Mouse (Mus musculus): ENCODE measurements around the gene Tcl1b1. TPM values are rescaled to one million over a fixed set of nuclear protein-coding genes. Genes with fewer than 3 reads are reported as not detected.
"Not testable (repeated sequence)": the region's sequence is repeated elsewhere in the genome, so short reads cannot be mapped to it uniquely, and the experiment has no call there.

Gene Tcl1b1
- polyA plus RNA-seq, 1 experiment from 2014 or later = not detected

DNA sequence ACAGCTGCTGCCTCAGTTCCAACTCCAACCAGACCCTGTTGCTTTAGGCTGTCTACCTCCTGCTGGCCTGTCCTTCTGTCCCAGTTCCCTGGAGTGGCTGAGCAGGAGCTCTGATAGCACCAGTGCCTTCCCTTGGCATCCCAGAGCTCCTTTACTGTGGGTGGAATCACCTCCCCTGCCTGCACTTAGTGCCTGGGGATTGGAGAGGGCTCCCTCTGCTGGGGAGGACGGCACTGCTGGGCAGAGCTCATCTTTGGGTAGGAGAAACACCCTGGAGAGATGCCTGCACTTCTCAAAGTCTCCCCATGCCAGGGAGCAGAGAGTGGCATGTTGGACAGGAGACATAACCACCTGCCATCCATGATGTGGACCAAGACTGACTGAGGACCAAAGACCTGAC, 14.6 kb upstream of the Tcl1b1 start:
- not testable (repeated sequence) for H3K9me3 ChIP-seq; H3K27ac ChIP-seq; ATAC-seq; H3K36me3 ChIP-seq; H3K4me1 ChIP-seq (replicated peaks); H3K9ac ChIP-seq (replicated peaks); H3K27me3 ChIP-seq; H3K4me2 ChIP-seq (replicated peaks); H3K4me3 ChIP-seq (replicated peaks)
- 47% methylated on average over 1 of the region's 1 CpGs for WGBS

DNA sequence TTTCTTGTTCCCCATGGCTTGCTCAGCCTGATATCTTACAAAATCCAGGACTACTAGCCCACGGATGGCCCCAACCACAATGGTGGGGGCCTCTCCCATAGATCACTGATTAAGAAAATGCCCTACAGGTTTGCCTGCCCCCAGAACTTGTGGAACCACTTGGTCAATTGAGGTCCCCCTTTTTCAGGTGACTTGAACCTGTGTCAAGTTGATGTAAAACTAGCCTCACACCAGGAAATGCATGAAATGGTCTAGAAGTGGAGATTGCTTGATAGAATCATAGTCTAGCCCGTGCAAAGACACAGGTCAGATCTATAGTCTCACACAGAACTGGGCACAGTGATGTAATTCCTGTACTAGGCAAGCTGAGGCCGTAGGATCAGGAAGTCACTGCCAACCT, 13.8 kb upstream of the Tcl1b1 start, which contains the start of gene Tcl1b2:
Tcl1b2 (plus strand) TSS at position 301 of the 400 bp plus-strand sequence.
- WGBS = 80% methylated on average over 3 of the region's 3 CpGs
- Histone ChIP-seq H3K4me1 (replicated peaks) (no peaks in the 10 kb centered on the region), H3K9ac (replicated peaks) (no peak within 1 kb of the TSS), H3K36me3 (no peaks in the 10 kb centered on the region), H3K9me3 (peaks cover under 1% of the 10 kb centered on the region; the same call in 1 of the 2 replicates), H3K27me3 (no peaks in the 10 kb centered on the region), H3K4me3 (replicated peaks) (no peak within 1 kb of the TSS), H3K4me2 (replicated peaks) (no peak within 1 kb of the TSS), H3K27ac (no peak within 1 kb of the TSS)
- no peak for ATAC-seq

GRCm38 (mm10) chr12:105155286-105155685, 4.2 kb upstream of the Tcl1b1 start:
- not testable (repeated sequence) for ATAC-seq; H3K27ac ChIP-seq; H3K4me2 ChIP-seq (replicated peaks); H3K4me3 ChIP-seq (replicated peaks); H3K27me3 ChIP-seq; H3K9me3 ChIP-seq; H3K36me3 ChIP-seq; H3K9ac ChIP-seq (replicated peaks); H3K4me1 ChIP-seq (replicated peaks)
- WGBS = 89% methylated on average over 4 of the region's 4 CpGs

DNA sequence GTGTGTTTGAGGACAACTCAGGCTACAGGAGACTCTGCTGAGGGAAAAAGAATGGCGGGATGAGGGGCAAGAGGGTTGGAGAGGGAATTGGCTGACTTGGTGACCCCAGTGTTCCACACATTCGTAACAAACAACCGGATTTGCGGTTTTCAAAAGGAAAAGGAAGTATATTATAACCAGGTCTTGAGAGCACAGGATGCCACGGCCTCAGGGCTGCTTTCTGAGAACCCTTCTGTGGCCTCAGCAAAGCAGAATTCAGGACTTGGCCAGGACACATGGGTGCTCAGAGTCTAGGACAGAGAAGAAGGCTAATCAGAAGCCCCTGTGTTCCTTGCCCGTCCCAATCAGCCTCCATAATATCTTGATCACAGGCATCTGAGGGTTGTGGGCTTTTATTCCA, 648 bp upstream of the Tcl1b1 start:
- H3K9me3 ChIP-seq = no peaks in the 10 kb centered on the region
- no peak overlapping the region for H3K27ac ChIP-seq
- no peak for ATAC-seq
- H3K9ac ChIP-seq (replicated peaks) = no peak overlapping the region
- H3K4me2 ChIP-seq (replicated peaks) = no peak overlapping the region
- H3K36me3 ChIP-seq = no peaks in the 10 kb centered on the region
- H3K4me1 ChIP-seq (replicated peaks) = no peaks in the 10 kb centered on the region
- H3K4me3 ChIP-seq (replicated peaks) = no peak overlapping the region
- WGBS = 81% methylated on average over 6 of the region's 6 CpGs
- H3K27me3 ChIP-seq = no peaks in the 10 kb centered on the region

DNA sequence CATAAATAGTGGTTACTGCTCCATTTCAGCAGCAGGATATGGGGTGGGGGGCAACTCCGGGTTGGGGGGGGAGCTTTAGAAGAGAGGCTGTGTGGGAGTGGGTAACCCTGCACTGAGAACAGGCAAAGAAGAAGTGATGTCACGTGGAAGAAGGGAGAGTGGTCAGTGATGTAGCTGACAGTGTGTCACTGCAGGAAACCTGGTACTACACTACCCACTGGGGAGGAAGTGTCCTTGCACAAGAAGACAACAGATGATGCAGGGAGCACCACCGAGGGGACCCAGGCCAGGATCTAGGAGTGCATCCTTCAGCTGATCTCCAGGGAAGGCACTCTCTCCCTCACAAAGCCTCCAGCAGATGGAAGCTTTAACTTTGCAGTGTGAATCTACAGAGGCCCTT, 7.2 kb downstream of the Tcl1b1 start:
- ATAC-seq = no peak
- H3K36me3 ChIP-seq = no peaks in the 10 kb centered on the region
- 83% methylated on average over 3 of the region's 3 CpGs for WGBS
- H3K27me3 ChIP-seq = no peaks in the 10 kb centered on the region
- no peaks in the 10 kb centered on the region for H3K4me1 ChIP-seq (replicated peaks)
- no peak overlapping the region for H3K4me3 ChIP-seq (replicated peaks)
- H3K4me2 ChIP-seq (replicated peaks) = no peak overlapping the region
- no peak overlapping the region for H3K27ac ChIP-seq
- H3K9me3 ChIP-seq = no peaks in the 10 kb centered on the region
- no peak overlapping the region for H3K9ac ChIP-seq (replicated peaks)

- no peak for ATAC-seq
- Histone ChIP-seq H3K4me2 (replicated peaks) (no peak overlapping the region), H3K9ac (replicated peaks) (no peak overlapping the region), H3K9me3 (no peaks in the 10 kb centered on the region), H3K27me3 (no peaks in the 10 kb centered on the region), H3K4me3 (replicated peaks) (no peak overlapping the region), H3K36me3 (no peaks in the 10 kb centered on the region), H3K27ac (no peak overlapping the region), H3K4me1 (replicated peaks) (no peaks in the 10 kb centered on the region)
- 90% methylated on average over 2 of the region's 2 CpGs for WGBS
Observed at GRCm38 (mm10) chr12:105173366-105173765, 13.9 kb downstream of the Tcl1b1 start.

DNA sequence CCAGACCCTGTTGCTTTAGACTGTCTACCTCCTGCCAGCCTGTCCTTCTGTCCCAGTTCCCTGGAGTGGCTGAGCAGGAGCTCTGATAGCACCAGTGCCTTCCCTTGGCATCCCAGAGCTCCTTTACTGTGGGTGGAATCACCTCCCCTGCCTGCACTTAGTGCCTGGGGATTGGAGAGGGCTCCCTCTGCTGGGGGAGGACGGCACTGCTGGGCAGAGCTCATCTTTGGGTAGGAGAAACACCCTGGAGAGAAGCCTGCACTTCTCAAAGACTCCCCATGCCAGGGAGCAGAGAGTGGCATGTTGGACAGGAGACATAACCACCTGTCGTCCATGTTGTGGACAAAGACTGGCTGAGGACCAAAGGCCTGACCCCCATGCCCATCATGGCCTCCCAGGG, 14.8 kb downstream of the Tcl1b1 start:
- not testable (repeated sequence) for ATAC-seq, H3K9me3 ChIP-seq
- 54% methylated on average over 2 of the region's 2 CpGs for WGBS

GRCm38 (mm10) chr12:105176044-105176443, 16.6 kb downstream of the Tcl1b1 start, which contains the start of gene Tcl1b5:
TSS of gene Tcl1b5 (plus strand) at chr12:105176344.
- not testable (repeated sequence) for H3K4me1 ChIP-seq (replicated peaks); H3K4me3 ChIP-seq (replicated peaks); ATAC-seq; H3K4me2 ChIP-seq (replicated peaks); H3K9me3 ChIP-seq; H3K36me3 ChIP-seq; H3K27me3 ChIP-seq; H3K27ac ChIP-seq; H3K9ac ChIP-seq (replicated peaks)
- 75% methylated on average over 3 of the region's 3 CpGs for WGBS

More for the DNA sequence above, 14.8 kb downstream of the Tcl1b1 start:
- not testable (repeated sequence) for H3K36me3 ChIP-seq; H3K4me3 ChIP-seq (replicated peaks); H3K27ac ChIP-seq; H3K4me1 ChIP-seq (replicated peaks); H3K9ac ChIP-seq (replicated peaks); H3K27me3 ChIP-seq; H3K4me2 ChIP-seq (replicated peaks)

GRCm38 (mm10) chr12:105181040-105181644, 21.7 kb downstream of the Tcl1b1 start:
- H3K4me2 ChIP-seq (replicated peaks); H3K4me1 ChIP-seq (replicated peaks); ATAC-seq; H3K27ac ChIP-seq; H3K36me3 ChIP-seq; H3K27me3 ChIP-seq; H3K9me3 ChIP-seq; H3K9ac ChIP-seq (replicated peaks); H3K4me3 ChIP-seq (replicated peaks): not testable (repeated sequence)
- WGBS = 81% methylated on average over 4 of the region's 4 CpGs

DNA sequence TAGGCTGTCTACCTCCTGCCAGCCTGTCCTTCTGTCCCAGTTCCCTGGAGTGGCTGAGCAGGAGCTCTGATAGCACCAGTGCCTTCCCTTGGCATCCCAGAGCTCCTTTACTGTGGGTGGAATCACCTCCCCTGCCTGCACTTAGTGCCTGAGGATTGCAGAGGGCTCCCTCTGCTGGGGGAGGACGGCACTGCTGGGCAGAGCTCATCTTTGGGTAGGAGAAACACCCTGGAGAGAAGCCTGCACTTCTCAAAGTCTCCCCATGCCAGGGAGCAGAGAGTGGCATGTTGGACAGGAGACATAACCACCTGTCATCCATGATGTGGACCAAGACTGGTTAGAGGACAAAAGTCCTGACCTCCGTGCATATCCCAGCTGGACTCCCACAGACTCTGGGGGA, 29.5 kb downstream of the Tcl1b1 start:
- not testable (repeated sequence) for H3K9ac ChIP-seq (replicated peaks); H3K4me1 ChIP-seq (replicated peaks); H3K27ac ChIP-seq; H3K27me3 ChIP-seq; H3K9me3 ChIP-seq; H3K4me3 ChIP-seq (replicated peaks); H3K36me3 ChIP-seq; ATAC-seq; H3K4me2 ChIP-seq (replicated peaks)
- 59% methylated on average over 2 of the region's 2 CpGs for WGBS

DNA sequence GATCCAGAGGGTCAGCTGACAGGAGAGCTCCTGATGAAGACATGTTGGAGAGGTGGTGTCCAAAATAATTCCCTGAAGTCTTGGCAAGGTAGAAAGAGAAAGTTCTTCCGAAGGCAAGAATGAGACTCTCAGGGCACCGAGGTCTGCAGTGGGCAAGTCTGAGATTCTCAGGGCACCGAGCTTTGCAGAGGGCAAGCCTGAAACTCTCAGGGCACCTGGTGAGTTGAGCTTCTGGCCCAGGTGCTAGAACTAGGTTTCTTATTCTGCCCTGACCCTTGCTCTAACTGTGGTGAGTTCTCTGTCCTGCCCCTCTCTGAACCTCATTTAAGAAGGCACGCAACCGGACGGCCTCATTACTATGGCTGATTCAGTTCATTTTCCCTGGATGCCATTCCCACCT, 31.3 kb downstream of the Tcl1b1 start, which contains the start of gene Tcl1b3:
Tcl1b3 (plus strand) TSS at position 301 of the 400 bp plus-strand sequence.
- H3K36me3 ChIP-seq; H3K4me2 ChIP-seq (replicated peaks); H3K27ac ChIP-seq; H3K4me1 ChIP-seq (replicated peaks); H3K9me3 ChIP-seq; H3K4me3 ChIP-seq (replicated peaks); ATAC-seq; H3K27me3 ChIP-seq; H3K9ac ChIP-seq (replicated peaks): not testable (repeated sequence)
- 92% methylated on average over 6 of the region's 6 CpGs for WGBS

DNA sequence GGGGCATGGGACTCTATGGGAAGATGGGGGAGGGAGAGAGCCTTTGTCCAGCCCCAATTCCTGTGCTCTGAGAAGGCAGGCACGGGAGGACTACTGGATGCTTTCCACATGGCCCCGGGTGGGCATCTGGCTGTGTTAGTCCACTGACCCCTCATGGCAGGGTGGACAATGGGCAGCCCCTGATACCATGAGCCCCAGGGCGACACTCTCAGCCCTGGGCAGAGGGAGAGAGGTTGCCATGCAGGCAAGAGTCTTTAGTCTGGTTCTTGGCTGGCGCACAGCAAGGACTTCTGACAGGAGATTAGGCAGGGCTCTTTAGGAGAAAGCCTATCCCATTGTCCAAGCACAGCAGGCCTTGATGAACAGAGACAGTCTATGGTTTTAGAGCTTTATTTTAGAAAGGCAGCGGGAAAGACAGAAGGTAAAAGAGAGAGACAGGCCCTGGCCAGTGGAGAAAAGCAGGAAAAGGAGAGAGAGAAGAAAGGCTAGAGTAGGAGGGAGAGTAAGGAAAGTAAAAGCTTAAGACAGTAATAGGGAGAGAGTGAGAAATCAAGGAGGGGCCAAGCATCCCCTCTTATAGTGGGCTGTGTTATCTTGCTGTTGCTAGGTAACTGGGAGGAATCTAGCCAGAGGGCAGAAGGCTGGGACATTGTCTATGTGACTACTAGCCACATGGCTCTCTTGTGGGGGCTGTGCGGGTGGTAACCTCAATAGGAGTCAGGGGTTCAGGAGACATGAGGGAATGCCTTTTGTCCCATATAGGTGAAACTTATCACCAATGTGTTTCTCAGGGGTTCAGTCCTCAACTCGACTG, 40.4 kb downstream of the Tcl1b1 start:
- H3K4me1 ChIP-seq (replicated peaks); H3K9me3 ChIP-seq; H3K27me3 ChIP-seq; H3K4me2 ChIP-seq (replicated peaks); H3K36me3 ChIP-seq; H3K4me3 ChIP-seq (replicated peaks); H3K9ac ChIP-seq (replicated peaks): not testable (repeated sequence)
- H3K27ac ChIP-seq = peak overlapping the region; percentile 30; the same call in 1 of the 2 replicates
- peak; percentile 66 for ATAC-seq
- 12% methylated on average over 7 of the region's 7 CpGs for WGBS
